Mouse (Mus musculus): ENCODE measurements around the gene Tnfsf18. TPM values are rescaled to one million over a fixed set of nuclear protein-coding genes. Genes with fewer than 3 reads are reported as not detected.

Tnfsf18 gene
- not detected for total RNA-seq (2021)
- long read RNA-seq, experiment 1: 0 reads
- long read RNA-seq, experiment 2: 0 reads

DNA sequence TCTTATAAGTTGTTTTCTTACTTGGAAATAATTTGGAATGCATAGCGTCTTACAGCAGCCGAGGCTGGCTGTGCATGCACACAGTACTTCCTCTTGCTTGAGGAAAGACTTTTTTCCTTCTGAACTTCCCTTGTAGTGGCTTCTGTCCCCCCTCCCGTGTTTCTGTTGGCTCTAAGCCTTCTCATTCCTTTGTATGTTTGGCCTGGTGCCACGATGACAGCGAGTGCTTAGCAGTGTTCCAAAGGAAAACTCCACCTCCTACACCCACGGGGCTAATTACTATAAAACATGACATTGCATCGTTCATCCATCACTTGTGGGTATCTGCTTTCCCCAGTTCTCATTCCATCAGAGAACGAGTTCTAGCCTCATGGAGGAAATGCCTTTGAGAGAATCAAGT lies at the start of gene Tnfsf18:
TSS of gene Tnfsf18 (plus strand) at position 313 of the 400 bp plus-strand sequence.
- peak; percentile 81 for DNase-seq

DNA sequence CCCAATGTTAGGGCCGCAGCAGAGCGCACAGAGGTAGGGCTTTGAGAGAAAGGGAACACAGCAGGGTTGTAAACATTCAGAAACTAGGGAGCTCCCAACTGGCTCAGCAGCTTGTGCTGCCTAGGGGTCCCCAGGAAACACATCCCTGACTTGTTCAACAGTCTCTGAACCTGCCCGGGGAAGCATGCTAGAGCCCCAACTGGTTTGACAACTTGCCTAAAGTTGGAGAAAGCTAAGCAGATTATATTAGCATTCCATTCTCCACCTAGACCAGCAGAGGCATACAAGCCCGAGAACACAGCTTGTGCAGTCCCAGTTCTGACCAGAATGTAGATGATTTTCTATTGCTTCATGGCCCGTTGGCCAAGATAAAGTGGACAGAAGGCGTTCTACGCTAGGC lies 49.6 kb upstream of the Tnfsf18 start:
- DNase-seq: no peak

DNA sequence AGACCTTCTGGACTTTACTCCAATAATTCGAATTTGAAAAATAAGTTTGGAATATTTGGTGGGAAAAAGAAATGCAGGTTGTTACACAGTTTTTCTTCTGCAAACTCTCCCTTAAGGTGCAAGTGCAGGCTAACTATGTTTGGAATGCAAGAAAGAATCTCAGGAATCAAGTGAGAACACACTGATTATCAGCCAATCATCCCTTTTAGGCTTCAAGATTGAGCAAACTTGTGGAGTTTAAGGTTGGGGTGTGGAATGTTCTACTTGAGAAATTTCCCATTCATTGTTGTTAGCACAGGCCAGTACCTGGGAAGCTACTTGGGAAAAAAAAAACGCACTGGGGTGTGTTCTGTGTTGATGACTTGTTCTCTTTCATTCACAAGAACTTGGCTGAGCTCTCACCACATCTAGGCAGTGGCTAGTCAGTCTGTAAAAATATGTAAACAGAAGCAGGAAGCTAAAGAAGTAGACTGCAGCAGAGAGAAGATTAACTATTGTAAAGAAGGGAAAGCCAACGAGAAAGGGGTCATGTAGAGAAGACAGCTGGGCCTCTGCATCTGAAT lies 42.7 kb upstream of the Tnfsf18 start:
- no peak for DNase-seq

GRCm38 (mm10) chr1:161452250-161452649 lies 42.2 kb upstream of the Tnfsf18 start:
- no peak for DNase-seq

- peak; percentile 27 for DNase-seq
These were observed 30.9 kb upstream of the Tnfsf18 start for GRCm38 (mm10) chr1:161463388-161464085.

- DNase-seq: peak; percentile 14
These were observed 17.2 kb upstream of the Tnfsf18 start for GRCm38 (mm10) chr1:161477221-161477620.

DNA sequence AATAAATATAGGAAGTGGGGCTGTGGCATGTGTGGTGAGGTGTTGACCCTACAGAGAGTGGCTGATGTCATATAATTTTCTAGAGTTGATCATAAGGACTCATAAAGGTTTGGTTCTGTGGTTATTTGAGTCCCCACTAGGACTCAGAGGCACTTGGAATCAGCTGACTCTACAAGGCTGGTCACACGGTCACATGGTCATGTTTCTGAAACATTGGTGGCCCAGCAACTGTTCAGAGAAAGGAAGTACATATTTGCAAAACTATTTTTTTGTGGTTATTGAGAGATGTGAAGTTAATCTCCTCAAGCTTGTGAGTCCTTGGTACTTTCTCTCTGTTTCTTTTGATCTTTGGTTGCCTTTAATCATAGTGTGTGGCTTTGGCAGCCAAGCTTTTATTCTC lies 14.6 kb upstream of the Tnfsf18 start:
- DNase-seq: no peak

DNA sequence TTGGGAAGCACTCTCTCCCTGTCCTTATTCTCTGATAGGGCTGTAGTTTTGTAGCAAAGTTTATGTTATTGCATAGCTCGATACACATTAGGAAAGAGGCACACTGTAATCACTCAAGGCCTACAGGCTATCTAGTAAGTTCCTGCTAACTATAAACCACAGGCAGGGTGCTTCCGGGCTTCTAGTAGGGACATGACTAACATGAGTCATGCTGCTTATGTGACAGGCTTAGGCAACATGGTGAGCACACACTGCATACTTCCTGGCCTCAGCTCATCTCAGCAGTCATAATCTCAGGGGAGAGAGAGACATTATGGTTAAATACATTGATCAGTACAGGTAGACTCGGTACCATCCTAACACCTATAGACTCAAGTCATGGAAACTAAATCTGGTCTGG lies 12.2 kb upstream of the Tnfsf18 start:
- no peak for DNase-seq

- peak; percentile 35 for DNase-seq
These were observed 7.4 kb upstream of the Tnfsf18 start for GRCm38 (mm10) chr1:161487069-161487468.

DNA sequence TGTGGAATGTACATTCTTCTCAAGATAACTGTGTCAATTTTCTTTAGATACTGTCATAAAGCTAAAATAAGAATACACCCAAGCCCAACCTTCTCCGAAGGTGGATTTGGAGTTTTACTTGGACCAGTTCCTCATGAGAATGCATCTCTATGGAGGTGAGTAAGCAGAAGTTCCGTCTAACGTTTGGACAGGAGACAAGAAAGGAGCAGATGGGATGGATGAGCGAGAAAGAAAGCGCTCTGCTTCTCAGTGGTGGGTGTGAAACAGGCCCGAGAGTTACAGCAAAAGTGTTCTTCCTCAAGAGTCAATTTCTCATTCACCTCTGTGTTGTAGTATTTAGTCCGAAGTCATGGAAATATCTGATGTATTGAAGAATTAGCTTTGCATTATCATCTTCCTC lies 2.7 kb upstream of the Tnfsf18 start:
- no peak for DNase-seq

- DNase-seq: no peak
These were observed 2.6 kb downstream of the Tnfsf18 start for GRCm38 (mm10) chr1:161496866-161497645.

DNA sequence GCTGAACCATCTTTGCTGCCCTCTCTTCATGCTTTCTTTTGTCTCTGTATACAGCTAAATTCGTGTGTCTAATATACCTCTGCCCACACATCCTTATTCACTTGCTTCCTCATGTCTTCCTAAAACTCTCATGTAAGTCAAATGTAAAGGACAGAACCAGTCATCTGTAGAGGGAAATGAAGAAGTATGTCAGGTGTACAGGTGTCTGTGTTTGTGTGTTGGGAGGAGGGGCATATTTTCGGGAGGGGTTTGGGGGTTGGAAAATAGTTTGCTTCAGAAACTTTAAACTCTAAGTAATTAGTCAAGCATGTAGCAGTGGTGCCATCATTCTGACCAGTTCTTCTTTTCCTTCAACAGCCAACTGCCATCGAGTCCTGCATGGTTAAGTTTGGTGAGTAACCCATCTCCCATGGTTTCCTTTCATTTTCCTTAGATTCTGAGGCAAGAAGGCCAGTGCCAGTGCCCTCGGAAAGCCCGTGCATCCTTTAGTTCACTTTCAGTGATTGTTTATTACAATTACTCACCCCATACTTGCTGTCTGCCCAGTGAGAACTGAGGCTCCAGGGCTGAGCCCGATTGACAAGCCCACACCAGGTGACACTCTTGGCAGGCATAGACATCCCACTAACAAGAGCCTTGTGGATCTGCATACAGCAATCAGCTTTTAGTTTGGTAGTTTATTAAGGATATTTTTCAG lies 5.8 kb downstream of the Tnfsf18 start:
- no peak for DNase-seq

DNA sequence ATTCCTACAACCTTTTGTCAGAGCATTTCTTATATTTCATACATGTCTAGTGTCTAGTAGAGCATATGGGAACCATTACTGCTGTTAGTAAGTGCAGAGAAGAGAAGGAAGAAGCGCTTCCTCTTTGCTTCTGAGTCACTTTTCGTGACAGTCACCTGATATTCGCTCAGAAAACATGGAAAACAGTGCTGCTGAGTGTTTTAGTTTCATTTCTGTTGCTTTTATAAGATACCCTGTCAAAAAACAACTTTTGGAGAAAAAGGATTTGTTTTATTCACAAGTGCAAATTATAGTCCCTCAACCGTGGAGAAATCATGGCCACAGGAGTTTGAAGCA lies 6.3 kb downstream of the Tnfsf18 start:
- no peak for DNase-seq

DNA sequence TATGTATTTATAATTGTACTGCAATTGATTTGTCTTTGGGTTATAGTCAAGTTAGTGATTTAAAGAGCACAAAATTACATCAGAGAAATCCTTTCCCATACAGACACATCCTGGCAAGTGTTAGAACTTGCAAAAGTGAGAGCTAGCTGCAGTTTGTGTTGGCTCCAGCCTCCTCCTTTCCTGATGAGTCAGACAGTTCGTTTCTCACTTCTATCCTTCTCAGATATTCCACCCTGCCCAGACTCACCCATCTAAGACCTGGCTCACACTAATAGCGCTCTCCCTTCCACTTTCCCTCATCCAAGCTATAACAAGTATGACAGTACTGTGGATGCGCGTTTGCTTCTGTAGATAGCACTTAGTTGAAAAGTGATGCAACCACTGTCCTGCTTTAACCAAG lies 11.9 kb downstream of the Tnfsf18 start:
- no peak for DNase-seq

- peak; percentile 82 for DNase-seq
These were observed 13.2 kb downstream of the Tnfsf18 start for GRCm38 (mm10) chr1:161507623-161508047.

GRCm38 (mm10) chr1:161517355-161517754 lies 22.9 kb downstream of the Tnfsf18 start:
- no peak for DNase-seq

GRCm38 (mm10) chr1:161520223-161520622 lies 25.8 kb downstream of the Tnfsf18 start:
- no peak for DNase-seq

DNA sequence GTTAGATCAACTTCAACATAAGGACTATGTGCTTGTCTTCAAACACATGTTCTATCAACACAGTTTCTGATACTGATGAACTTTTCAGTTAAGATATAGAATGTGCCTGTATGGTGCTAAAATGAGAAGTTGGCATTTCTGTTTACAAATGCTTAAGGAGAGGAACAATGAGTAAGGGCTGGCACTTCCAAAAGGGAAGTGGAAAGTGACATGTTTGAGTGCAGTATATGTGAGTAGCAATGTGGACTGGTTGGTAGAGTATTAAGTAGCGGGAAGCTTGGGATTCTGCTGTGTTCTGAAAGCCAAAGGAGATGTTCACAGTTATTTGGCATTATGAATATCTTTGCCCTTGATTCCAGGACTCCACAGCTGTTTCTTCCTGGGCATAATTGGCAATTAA lies 33.7 kb downstream of the Tnfsf18 start:
- no peak for DNase-seq

DNA sequence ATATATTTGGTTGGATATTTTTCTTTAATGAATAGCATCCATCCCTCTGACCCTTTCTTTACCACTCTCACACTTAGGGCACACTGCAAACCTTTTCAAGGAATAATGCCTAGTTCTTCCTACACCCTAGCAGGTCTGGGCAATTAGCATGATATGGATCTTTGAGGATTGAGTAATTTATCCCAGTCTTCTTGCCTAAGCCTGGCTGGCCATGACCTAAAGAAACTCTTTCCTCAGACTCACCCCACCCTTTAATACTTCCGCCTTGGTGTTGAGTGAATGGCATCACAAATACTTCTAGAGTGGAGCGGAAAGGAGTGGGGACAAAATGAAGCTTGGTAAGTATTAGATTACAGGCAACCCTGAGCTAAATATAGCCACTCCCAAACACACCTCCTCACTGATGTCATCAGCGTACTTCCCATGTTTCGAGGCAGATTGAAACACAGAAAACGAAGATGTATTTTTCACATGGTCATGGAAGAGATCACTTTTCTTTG lies 56.2 kb downstream of the Tnfsf18 start:
- DNase-seq: no peak

GRCm38 (mm10) chr1:161552098-161552497 lies 57.6 kb downstream of the Tnfsf18 start:
- no peak for DNase-seq
